Mouse (Mus musculus): Measurements from ENCODE around the gene D930020B18Rik. TPM values are rescaled to one million over a fixed set of nuclear protein-coding genes. Genes with fewer than 3 reads are reported as not detected.

Gene D930020B18Rik
- polyA plus RNA-seq, 1 experiment from 2014 or later, result 0.15 TPM

- no peaks in the 10 kb centered on the region for H3K27me3 ChIP-seq
- WGBS, result 74% methylated on average over 4 of the region's 4 CpGs
- H3K4me3 ChIP-seq (replicated peaks), result no peak overlapping the region
- H3K9ac ChIP-seq (replicated peaks), result no peak overlapping the region
- ATAC-seq, result no peak
- peaks cover 4% of the 10 kb centered on the region; the same call in 1 of the 2 replicates for H3K9me3 ChIP-seq
- H3K36me3 ChIP-seq, result no peaks in the 10 kb centered on the region
- no peaks in the 10 kb centered on the region for H3K4me1 ChIP-seq (replicated peaks)
- no peak overlapping the region for H3K4me2 ChIP-seq (replicated peaks)
- no peak overlapping the region for H3K27ac ChIP-seq
These were observed 85.1 kb downstream of the D930020B18Rik start for GRCm38 (mm10) chr10:121726505-121726904.

- ATAC-seq, result no peak
- no peaks in the 10 kb centered on the region for H3K27me3 ChIP-seq
- 80% methylated on average over 4 of the region's 4 CpGs for WGBS
- no peaks in the 10 kb centered on the region for H3K36me3 ChIP-seq
- no peak overlapping the region for H3K4me2 ChIP-seq (replicated peaks)
- no peak overlapping the region for H3K4me3 ChIP-seq (replicated peaks)
- H3K9me3 ChIP-seq, result no peaks in the 10 kb centered on the region
- H3K9ac ChIP-seq (replicated peaks), result no peak overlapping the region
- H3K27ac ChIP-seq, result no peak overlapping the region
- H3K4me1 ChIP-seq (replicated peaks), result no peaks in the 10 kb centered on the region
These were observed 85.8 kb downstream of the D930020B18Rik start for GRCm38 (mm10) chr10:121727151-121727550.

- 89% methylated on average over 4 of the region's 4 CpGs for WGBS
- Histone ChIP-seq H3K4me2 (replicated peaks) (no peak overlapping the region), H3K9me3 (no peaks in the 10 kb centered on the region), H3K9ac (replicated peaks) (no peak overlapping the region), H3K4me1 (replicated peaks) (no peaks in the 10 kb centered on the region), H3K27ac (no peak overlapping the region), H3K4me3 (replicated peaks) (no peak overlapping the region), H3K36me3 (no peaks in the 10 kb centered on the region), H3K27me3 (no peaks in the 10 kb centered on the region)
- ATAC-seq, result no peak
These were observed 86.8 kb downstream of the D930020B18Rik start for GRCm38 (mm10) chr10:121728226-121728625.

- Histone ChIP-seq H3K27me3 (no peaks in the 10 kb centered on the region), H3K4me1 (replicated peaks) (no peaks in the 10 kb centered on the region), H3K36me3 (no peaks in the 10 kb centered on the region), H3K9ac (replicated peaks) (no peak overlapping the region), H3K4me3 (replicated peaks) (no peak overlapping the region), H3K9me3 (no peaks in the 10 kb centered on the region), H3K27ac (no peak overlapping the region), H3K4me2 (replicated peaks) (no peak overlapping the region)
- ATAC-seq, result no peak
- 91% methylated on average over 8 of the region's 8 CpGs for WGBS
These were observed 89.8 kb downstream of the D930020B18Rik start for GRCm38 (mm10) chr10:121731048-121731725.

GRCm38 (mm10) chr10:121732542-121732941 lies 91.2 kb downstream of the D930020B18Rik start:
- WGBS, result 89% methylated on average over 9 of the region's 9 CpGs
- H3K27me3 ChIP-seq, result no peaks in the 10 kb centered on the region
- no peak overlapping the region for H3K9ac ChIP-seq (replicated peaks)
- no peak overlapping the region for H3K4me3 ChIP-seq (replicated peaks)
- ATAC-seq, result no peak
- no peaks in the 10 kb centered on the region for H3K36me3 ChIP-seq
- H3K4me2 ChIP-seq (replicated peaks), result no peak overlapping the region
- H3K27ac ChIP-seq, result no peak overlapping the region
- H3K4me1 ChIP-seq (replicated peaks), result no peaks in the 10 kb centered on the region
- H3K9me3 ChIP-seq, result no peaks in the 10 kb centered on the region

GRCm38 (mm10) chr10:121737256-121737655 lies 95.9 kb downstream of the D930020B18Rik start:
- 92% methylated on average over 3 of the region's 3 CpGs for WGBS

GRCm38 (mm10) chr10:121739548-121740505 lies 98.4 kb downstream of the D930020B18Rik start, which contains the start of gene BC048403:
Gene BC048403, plus strand, starts transcription at chr10:121739937.
- H3K9me3 ChIP-seq, result 0 out of 2 replicates have a peak, but pooled peaks cover 3% of the 10 kb centered on the region
- peak; percentile 91 for ATAC-seq
- H3K4me3 ChIP-seq (replicated peaks), result peak within 1 kb of the TSS; percentile 79
- 1% methylated on average over 68 of the region's 68 CpGs for WGBS
- peak within 1 kb of the TSS; percentile 98 for H3K4me2 ChIP-seq (replicated peaks)
- H3K27ac ChIP-seq, result peak within 1 kb of the TSS; percentile 52; the same call in 1 of the 2 replicates
- H3K36me3 ChIP-seq, result no peaks in the 10 kb centered on the region
- peaks cover 10% of the 10 kb centered on the region for H3K4me1 ChIP-seq (replicated peaks)
- H3K27me3 ChIP-seq, result no peaks in the 10 kb centered on the region
- H3K9ac ChIP-seq (replicated peaks), result peak within 1 kb of the TSS; percentile 70

More at GRCm38 (mm10) chr10:121737256-121737655, 95.9 kb downstream of the D930020B18Rik start:
- no peaks in the 10 kb centered on the region for H3K36me3 ChIP-seq
- no peak overlapping the region for H3K4me3 ChIP-seq (replicated peaks)
- H3K4me1 ChIP-seq (replicated peaks), result peaks cover 10% of the 10 kb centered on the region
- H3K4me2 ChIP-seq (replicated peaks), result no peak overlapping the region
- no peaks in the 10 kb centered on the region for H3K27me3 ChIP-seq
- H3K9ac ChIP-seq (replicated peaks), result no peak overlapping the region
- H3K27ac ChIP-seq, result no peak overlapping the region
- no peak for ATAC-seq
- H3K9me3 ChIP-seq, result no peaks in the 10 kb centered on the region

GRCm38 (mm10) chr10:121742336-121742735 lies 100.9 kb downstream of the D930020B18Rik start:
- Histone ChIP-seq H3K4me2 (replicated peaks) (no peak overlapping the region), H3K4me1 (replicated peaks) (peaks cover 10% of the 10 kb centered on the region), H3K36me3 (peaks cover 22% of the 10 kb centered on the region), H3K27ac (no peak overlapping the region), H3K27me3 (no peaks in the 10 kb centered on the region), H3K9me3 (0 out of 2 replicates have a peak, but pooled peaks cover 3% of the 10 kb centered on the region), H3K9ac (replicated peaks) (no peak overlapping the region), H3K4me3 (replicated peaks) (no peak overlapping the region)
- WGBS, result 47% methylated on average over 4 of the region's 4 CpGs
- no peak for ATAC-seq

Small RNA genes lying within 50 kb of the gene (microRNA-seq; reads per million reads assigned to microRNA genes)
- gene Gm24330, result not detected

Other genes starting within 250 kb of the D930020B18Rik start
- gene Rassf3, start 165.2 kb upstream of the D930020B18Rik start, polyA plus RNA-seq (2015; fragmentation: Nextera tagmentation; extraction: Ambion mirVana), result 3.7 and 4.6 TPM in 2 replicates
- gene Tbk1, start 54.8 kb upstream of the D930020B18Rik start, polyA plus RNA-seq (2015; fragmentation: Nextera tagmentation; extraction: Ambion mirVana), result 33.4 and 34.6 TPM in 2 replicates
- gene Xpot, start 15.3 kb upstream of the D930020B18Rik start, polyA plus RNA-seq (2015; fragmentation: Nextera tagmentation; extraction: Ambion mirVana), result 27.7 and 31.9 TPM in 2 replicates
- 1.8 and 2.2 TPM in 2 replicates for gene BC048403, start 98.3 kb downstream of the D930020B18Rik start, polyA plus RNA-seq (2015; fragmentation: Nextera tagmentation; extraction: Ambion mirVana)